31 mouse cellular contexts compared by ENCODE assay signal in genomic region chr11:66881291-66881690, GRCm38 (mm10). TPM values are rescaled to one million over a fixed set of nuclear protein-coding genes. Genes with fewer than 3 reads are reported as not detected.
DNase-seq lines count a peak whose midpoint lies in the region; ATAC-seq and TF ChIP-seq lines count a peak whose summit lies in the region.
"Had no signal": no experiment of that assay in that cellular context is flagged by ENCODE, and none has a peak within 500 bp of the region (broad histone marks: within the 10 kb centered on the region; RNA-seq: fewer than 3 reads in every experiment).

No protein-coding gene starts in this region.

- TF ChIP-seq EP300 in lung, postnatal 0 days (IDR thresholded peaks at IDR 0.05) = no peak

- no peak for ATAC-seq in heart, embryonic 11.5 days (replicated peaks; ENCODE audit: insufficient number of reproducible peaks, low FRiP score, low TSS enrichment)
- peak; percentile 37; the same call in 1 of the 2 replicates for ATAC-seq in lung, postnatal 0 days
- ATAC-seq: inflammation-experienced regulatory T-cells, adult 6 months; Patski had no signal

- H3K27ac ChIP-seq in heart, embryonic 11.5 days (ENCODE audit: low read depth, low read length) = no peak overlapping the region
- H3K27ac ChIP-seq in lung, postnatal 0 days (ENCODE audit: low read length) = peak overlapping the region; percentile 72; the same call in 1 of the 2 replicates
- H3K27ac ChIP-seq: embryonic facial prominence, embryonic 12.5 days; hindbrain, embryonic 10.5 days; liver, embryonic 15.5 days; midbrain, embryonic 12.5 days had no signal

- no peaks in the 10 kb centered on the region for H3K9me3 ChIP-seq in heart, embryonic 11.5 days (replicated peaks; ENCODE audit: control insufficient read depth, low read length)
- no peaks in the 10 kb centered on the region for H3K9me3 ChIP-seq in lung, postnatal 0 days (ENCODE audit: low read length)
- H3K9me3 ChIP-seq: embryonic facial prominence, embryonic 12.5 days; heart, embryonic 15.5 days; hindbrain, embryonic 10.5 days; hindbrain, embryonic 15.5 days; liver, embryonic 15.5 days; megakaryocyte, embryonic 14.5 days; midbrain, embryonic 12.5 days had no signal

- H3K36me3 ChIP-seq in heart, embryonic 11.5 days (ENCODE audit: control insufficient read depth, insufficient read depth, low read length) = no peaks in the 10 kb centered on the region
- no peaks in the 10 kb centered on the region for H3K36me3 ChIP-seq in lung, postnatal 0 days (ENCODE audit: insufficient read depth, low read length)
- H3K36me3 ChIP-seq: embryonic facial prominence, embryonic 12.5 days; heart, embryonic 15.5 days; hindbrain, embryonic 10.5 days; hindbrain, embryonic 15.5 days; liver, embryonic 15.5 days; midbrain, embryonic 12.5 days had no signal

- H3K4me2 ChIP-seq in heart, embryonic 11.5 days = no peak overlapping the region
- H3K4me2 ChIP-seq in lung, postnatal 0 days (replicated peaks; ENCODE audit: low read depth, low read length) = no peak overlapping the region
- H3K4me2 ChIP-seq: embryonic facial prominence, embryonic 12.5 days; heart, embryonic 15.5 days; hindbrain, embryonic 15.5 days; liver, embryonic 15.5 days; midbrain, embryonic 12.5 days had no signal

- peak; percentile 14 for DNase-seq in adrenal gland, postnatal 14 days
- no peak for DNase-seq in adrenal gland, adult 2 months
- peak; percentile 14 for DNase-seq in heart, postnatal 4 days
- peak; percentile 38 for DNase-seq in lung, postnatal 0 days (ENCODE audit: low spot score)
- peak; percentile 44 to 64 for DNase-seq in lung, postnatal 4 days
- no peak for DNase-seq in layer of hippocampus, adult 11-12 months (ENCODE audit: low spot score)
- DNase-seq: cerebellum, adult 8-10 months; cerebellum, postnatal 25 days; kidney, adult 11 months; kidney, postnatal 14 days; layer of hippocampus, postnatal 36 days; retina, postnatal 1 day; right cerebral cortex, postnatal 14 days; thymus, postnatal 4 days had no signal

- H3K27me3 ChIP-seq in heart, embryonic 11.5 days (ENCODE audit: control insufficient read depth, insufficient read depth, low read length) = no peaks in the 10 kb centered on the region
- no peaks in the 10 kb centered on the region for H3K27me3 ChIP-seq in lung, postnatal 0 days (replicated peaks; ENCODE audit: insufficient read depth, low read length)
- H3K27me3 ChIP-seq: embryonic facial prominence, embryonic 12.5 days; heart, embryonic 15.5 days; hindbrain, embryonic 15.5 days; liver, embryonic 15.5 days; megakaryocyte, embryonic 14.5 days; midbrain, embryonic 12.5 days had no signal

- WGBS in heart, embryonic 11.5 days (ENCODE audit: insufficient replicate concordance) = 63% methylated on average over 2 of the region's 2 CpGs
- WGBS in lung, postnatal 0 days = 63% methylated on average over 2 of the region's 2 CpGs

- no peaks in the 10 kb centered on the region for H3K4me1 ChIP-seq in heart, embryonic 11.5 days (ENCODE audit: control insufficient read depth, insufficient read depth, low read length)
- peaks cover 5% of the 10 kb centered on the region; the same call in 1 of the 2 replicates for H3K4me1 ChIP-seq in lung, postnatal 0 days (ENCODE audit: insufficient read depth, low read depth, low read length)
- H3K4me1 ChIP-seq: embryonic facial prominence, embryonic 12.5 days; hindbrain, embryonic 10.5 days; liver, embryonic 15.5 days; megakaryocyte, embryonic 14.5 days; midbrain, embryonic 12.5 days had no signal

- H3K4me3 ChIP-seq in heart, embryonic 11.5 days (ENCODE audit: low read depth, low read length) = no peak overlapping the region
- no peak overlapping the region for H3K4me3 ChIP-seq in lung, postnatal 0 days (ENCODE audit: low read depth, low read length)
- H3K4me3 ChIP-seq: embryonic facial prominence, embryonic 12.5 days; heart, embryonic 15.5 days; hindbrain, embryonic 10.5 days; hindbrain, embryonic 15.5 days; layer of hippocampus, adult 2 months; liver, embryonic 15.5 days; megakaryocyte, embryonic 14.5 days; midbrain, embryonic 12.5 days had no signal

- no peak for TF ChIP-seq CTCF in lung, postnatal 0 days (IDR thresholded peaks at IDR 0.05)

- H3K9ac ChIP-seq in heart, embryonic 11.5 days (ENCODE audit: low read depth, low read length) = no peak overlapping the region
- no peak overlapping the region for H3K9ac ChIP-seq in lung, postnatal 0 days (replicated peaks; ENCODE audit: low read depth)
- H3K9ac ChIP-seq: embryonic facial prominence, embryonic 12.5 days; heart, embryonic 15.5 days; hindbrain, embryonic 15.5 days; liver, embryonic 15.5 days; midbrain, embryonic 12.5 days had no signal

RNA-seq across cellular contexts. Expression of gene Pirt, which starts 30.5 kb away (rescaled TPM):
- total RNA-seq in adrenal gland, postnatal 14 days (2021) = 7.4 and 10.3 TPM in 2 replicates
- 10 to 100 TPM in 1 of 2 experiments, 1 to 10 TPM in 1; 7.8 to 15.3 TPM for total RNA-seq in adrenal gland, adult 2 months (2021)
- polyA plus RNA-seq in adrenal gland, adult 2 months (2012; rRNA removed) = 1.9 and 2.7 TPM in 2 replicates
- 10 to 100 TPM; 32.0 to 36.6 TPM for total RNA-seq in heart, postnatal 4 days (2021)
- 10.0 and 10.5 TPM in 2 replicates for polyA plus RNA-seq in heart, embryonic 11.5 days (2014; fragmentation: Nextera tagmentation; extraction: Ambion mirVana)
- polyA plus RNA-seq in lung, postnatal 0 days (2015; fragmentation: Nextera tagmentation; extraction: Ambion mirVana) = 1.8 and 1.9 TPM in 2 replicates
- total RNA-seq: liver, adult 2 months; MEL; monocyte, adult 5-6 weeks had no signal
- polyA plus RNA-seq: inflammation-experienced regulatory T-cells, adult 6 months; limb, embryonic 11.5 days; liver, adult 2 months; liver, embryonic 15.5 days; Patski; testis, adult 2 months; thymus, postnatal 0 days had no signal

Comparison
In these comparisons a context has a peak if more than half of its experiments do, and no peak if none do; other contexts are left out.
1. DNase-seq: peak in adrenal gland, postnatal 14 days (single experiment), heart, postnatal 4 days (single experiment), lung, postnatal 0 days (single experiment) and lung, postnatal 4 days (2 of 2); none in adrenal gland, adult 2 months (single experiment) and layer of hippocampus, adult 11-12 months (single experiment).